Mouse (Mus musculus): Measurements from ENCODE around the gene a. TPM values are rescaled to one million over a fixed set of nuclear protein-coding genes. Genes with fewer than 3 reads are reported as not detected.
"Not testable (repeated sequence)": the region's sequence is repeated elsewhere in the genome, so short reads cannot be mapped to it uniquely, and the experiment has no call there.

a gene
- polyA plus RNA-seq, 1 experiment from 2014 or later: not detected

GRCm38 (mm10) chr2:154959909-154960308 lies 168.7 kb downstream of the a start:
- 83% methylated on average over 3 of the region's 3 CpGs for WGBS
- H3K4me1 ChIP-seq (ENCODE audit: control insufficient read depth in 2 of 2, insufficient read depth in 2 of 2, low read length in 2 of 2): no peaks in the 10 kb centered on the region; a peak in 1 of 4 replicates
- ATAC-seq (ENCODE audit: insufficient number of reproducible peaks, insufficient read depth, low FRiP score, low read depth): no peak

GRCm38 (mm10) chr2:154963176-154963575 lies 172.0 kb downstream of the a start:
- Histone ChIP-seq H3K4me1 (ENCODE audit: control insufficient read depth in 2 of 2, insufficient read depth in 2 of 2, low read length in 2 of 2) (no peaks in the 10 kb centered on the region; a peak in 1 of 4 replicates), H3K9me3 (ENCODE audit: control insufficient read depth, low read length) (no peaks in the 10 kb centered on the region), H3K27me3 (ENCODE audit: control insufficient read depth, insufficient read depth, low read length) (no peaks in the 10 kb centered on the region), H3K27ac (replicated peaks in 1 of 2; ENCODE audit: control insufficient read depth in 1 of 2, insufficient read depth in 1 of 2, low read depth in 2 of 2, low read length in 2 of 2) (no peak overlapping the region), H3K36me3 (ENCODE audit: control insufficient read depth, insufficient read depth, low read length) (no peaks in the 10 kb centered on the region), H3K4me3 (ENCODE audit: control insufficient read depth in 1 of 2, insufficient read depth in 1 of 2, low read depth in 1 of 2, low read length in 2 of 2) (no peak overlapping the region), H3K9ac (ENCODE audit: low read length) (no peak overlapping the region), H3K4me2 (ENCODE audit: low read length) (no peak overlapping the region)
- ATAC-seq (ENCODE audit: insufficient number of reproducible peaks, insufficient read depth, low FRiP score, low read depth): no peak
- 75% methylated on average over 5 of the region's 5 CpGs for WGBS

More at GRCm38 (mm10) chr2:154959909-154960308, 168.7 kb downstream of the a start:
- Histone ChIP-seq H3K27ac (replicated peaks in 1 of 2; ENCODE audit: control insufficient read depth in 1 of 2, insufficient read depth in 1 of 2, low read depth in 2 of 2, low read length in 2 of 2) (no peak overlapping the region), H3K9ac (ENCODE audit: low read length) (no peak overlapping the region), H3K27me3 (ENCODE audit: control insufficient read depth, insufficient read depth, low read length) (0 out of 2 replicates have a peak, but pooled peaks cover 2% of the 10 kb centered on the region), H3K36me3 (ENCODE audit: control insufficient read depth, insufficient read depth, low read length) (no peaks in the 10 kb centered on the region), H3K9me3 (ENCODE audit: control insufficient read depth, low read length) (no peaks in the 10 kb centered on the region), H3K4me3 (ENCODE audit: control insufficient read depth in 1 of 2, insufficient read depth in 1 of 2, low read depth in 1 of 2, low read length in 2 of 2) (no peak overlapping the region), H3K4me2 (ENCODE audit: low read length) (no peak overlapping the region)

GRCm38 (mm10) chr2:154969740-154970397 lies 178.7 kb downstream of the a start:
- 55% methylated on average over 14 of the region's 14 CpGs for WGBS
- not testable (repeated sequence) for H3K27me3 ChIP-seq (ENCODE audit: control insufficient read depth, insufficient read depth, low read length); H3K9ac ChIP-seq (ENCODE audit: low read length); H3K4me2 ChIP-seq (ENCODE audit: low read length); ATAC-seq (ENCODE audit: insufficient number of reproducible peaks, insufficient read depth, low FRiP score, low read depth); H3K9me3 ChIP-seq (ENCODE audit: control insufficient read depth, low read length); H3K36me3 ChIP-seq (ENCODE audit: control insufficient read depth, insufficient read depth, low read length); H3K4me3 ChIP-seq (ENCODE audit: control insufficient read depth in 1 of 2, insufficient read depth in 1 of 2, low read depth in 1 of 2, low read length in 2 of 2); H3K27ac ChIP-seq (replicated peaks in 1 of 2; ENCODE audit: control insufficient read depth in 1 of 2, insufficient read depth in 1 of 2, low read depth in 2 of 2, low read length in 2 of 2)
- peaks cover 15 to 17% of the 10 kb centered on the region in 2 experiments; a peak in 3 of 4 replicates for H3K4me1 ChIP-seq (ENCODE audit: control insufficient read depth in 2 of 2, insufficient read depth in 2 of 2, low read length in 2 of 2)

- 0 out of 4 replicates have a peak overlapping the region, but pooled peaks of 1 of the 2 experiments have one; percentile 15 for H3K27ac ChIP-seq (replicated peaks in 1 of 2; ENCODE audit: control insufficient read depth in 1 of 2, insufficient read depth in 1 of 2, low read depth in 2 of 2, low read length in 2 of 2)
- H3K9me3 ChIP-seq (ENCODE audit: control insufficient read depth, low read length): no peaks in the 10 kb centered on the region
- ATAC-seq (ENCODE audit: insufficient number of reproducible peaks, insufficient read depth, low FRiP score, low read depth): peak; percentile 77
- no peak overlapping the region for H3K4me3 ChIP-seq (ENCODE audit: control insufficient read depth in 1 of 2, insufficient read depth in 1 of 2, low read depth in 1 of 2, low read length in 2 of 2)
- H3K36me3 ChIP-seq (ENCODE audit: control insufficient read depth, insufficient read depth, low read length): no peaks in the 10 kb centered on the region
- peaks cover 15 to 17% of the 10 kb centered on the region in 2 experiments; a peak in 3 of 4 replicates for H3K4me1 ChIP-seq (ENCODE audit: control insufficient read depth in 2 of 2, insufficient read depth in 2 of 2, low read length in 2 of 2)
- WGBS: 31% methylated on average over 18 of the region's 18 CpGs
- no peak overlapping the region; the same call in 1 of the 2 replicates for H3K9ac ChIP-seq (ENCODE audit: low read length)
- H3K4me2 ChIP-seq (ENCODE audit: low read length): peak overlapping the region; percentile 44
- no peaks in the 10 kb centered on the region for H3K27me3 ChIP-seq (ENCODE audit: control insufficient read depth, insufficient read depth, low read length)
These were observed 180.9 kb downstream of the a start for GRCm38 (mm10) chr2:154971919-154972692.

DNA sequence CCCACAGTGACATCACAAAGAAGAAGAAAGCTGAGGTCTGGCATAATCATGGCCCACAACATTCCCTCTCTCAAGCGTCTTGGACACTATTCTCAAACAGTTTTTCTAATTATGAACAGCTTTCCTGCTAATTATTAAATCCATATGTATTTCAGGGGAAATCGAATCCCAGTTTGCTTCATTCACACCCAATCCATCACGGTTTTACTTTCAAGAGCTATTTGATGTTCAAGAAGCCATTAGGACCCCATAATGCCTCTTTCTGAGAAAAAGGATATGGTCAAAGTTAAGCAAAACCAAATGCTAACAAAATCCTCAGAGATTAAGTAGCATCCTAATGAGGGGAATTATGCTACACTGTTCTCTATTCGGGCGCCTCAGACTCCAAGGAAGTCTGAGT lies 181.8 kb downstream of the a start:
- Histone ChIP-seq H3K27me3 (ENCODE audit: control insufficient read depth, insufficient read depth, low read length) (no peaks in the 10 kb centered on the region), H3K9me3 (ENCODE audit: control insufficient read depth, low read length) (no peaks in the 10 kb centered on the region), H3K36me3 (ENCODE audit: control insufficient read depth, insufficient read depth, low read length) (no peaks in the 10 kb centered on the region), H3K27ac (replicated peaks in 1 of 2; ENCODE audit: control insufficient read depth in 1 of 2, insufficient read depth in 1 of 2, low read depth in 2 of 2, low read length in 2 of 2) (no peak overlapping the region), H3K4me2 (ENCODE audit: low read length) (no peak overlapping the region), H3K4me3 (ENCODE audit: control insufficient read depth in 1 of 2, insufficient read depth in 1 of 2, low read depth in 1 of 2, low read length in 2 of 2) (no peak overlapping the region), H3K4me1 (ENCODE audit: control insufficient read depth in 2 of 2, insufficient read depth in 2 of 2, low read length in 2 of 2) (peaks cover 15 to 17% of the 10 kb centered on the region in 2 experiments; a peak in 3 of 4 replicates), H3K9ac (ENCODE audit: low read length) (no peak overlapping the region)
- ATAC-seq (ENCODE audit: insufficient number of reproducible peaks, insufficient read depth, low FRiP score, low read depth): no peak
- 86% methylated on average over 5 of the region's 5 CpGs for WGBS

DNA sequence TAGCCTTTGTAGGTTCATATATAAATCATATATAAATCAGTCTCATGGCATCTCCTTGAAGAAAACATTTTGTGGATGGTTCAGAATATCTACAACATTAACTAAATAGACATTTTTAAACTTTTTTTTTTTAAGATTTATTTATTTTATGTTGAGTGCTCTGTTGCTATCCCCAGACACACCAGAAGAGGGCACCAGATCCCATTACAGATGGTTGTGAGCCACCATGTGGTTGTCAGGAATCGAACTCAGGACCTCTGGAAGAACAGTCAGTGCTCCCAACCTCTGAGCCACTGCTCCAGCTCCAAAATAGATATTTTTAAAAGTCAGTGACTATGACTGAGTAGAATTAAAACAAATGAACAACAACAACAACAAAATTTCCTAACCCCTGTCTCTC lies 195.4 kb downstream of the a start:
- Histone ChIP-seq H3K9me3 (ENCODE audit: control insufficient read depth, low read length) (no peaks in the 10 kb centered on the region), H3K36me3 (ENCODE audit: control insufficient read depth, insufficient read depth, low read length) (no peaks in the 10 kb centered on the region), H3K27me3 (ENCODE audit: control insufficient read depth, insufficient read depth, low read length) (no peaks in the 10 kb centered on the region), H3K4me1 (ENCODE audit: control insufficient read depth in 2 of 2, insufficient read depth in 2 of 2, low read length in 2 of 2) (no peaks in the 10 kb centered on the region), H3K4me3 (ENCODE audit: control insufficient read depth in 1 of 2, insufficient read depth in 1 of 2, low read depth in 1 of 2, low read length in 2 of 2) (no peak overlapping the region), H3K9ac (ENCODE audit: low read length) (no peak overlapping the region), H3K27ac (replicated peaks in 1 of 2; ENCODE audit: control insufficient read depth in 1 of 2, insufficient read depth in 1 of 2, low read depth in 2 of 2, low read length in 2 of 2) (no peak overlapping the region), H3K4me2 (ENCODE audit: low read length) (no peak overlapping the region)
- ATAC-seq (ENCODE audit: insufficient number of reproducible peaks, insufficient read depth, low FRiP score, low read depth): no peak
- 65% methylated on average over 1 of the region's 1 CpGs for WGBS

DNA sequence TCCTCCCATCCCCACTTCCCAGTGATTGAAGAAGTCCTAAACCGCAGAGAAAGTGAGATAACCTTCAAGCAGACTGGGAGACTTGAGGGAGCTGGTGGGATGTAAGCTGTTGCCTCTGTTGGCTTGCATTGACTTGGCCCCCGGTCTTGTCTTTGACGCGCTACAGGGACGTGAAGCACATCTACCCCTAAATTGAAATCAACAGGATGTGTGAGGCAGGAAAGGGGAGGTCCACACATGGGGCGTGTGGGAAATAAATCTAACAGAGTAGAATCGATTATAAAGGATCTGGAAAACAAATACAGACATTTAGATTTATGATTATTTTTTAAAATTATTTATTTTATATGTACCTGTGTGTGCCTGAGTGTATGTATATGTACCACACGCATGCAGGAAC lies 200.2 kb downstream of the a start:
- no peak for ATAC-seq (ENCODE audit: insufficient number of reproducible peaks, insufficient read depth, low FRiP score, low read depth)
- 68% methylated on average over 8 of the region's 8 CpGs for WGBS
- no peaks in the 10 kb centered on the region for H3K27me3 ChIP-seq (ENCODE audit: control insufficient read depth, insufficient read depth, low read length)
- no peaks in the 10 kb centered on the region for H3K4me1 ChIP-seq (ENCODE audit: control insufficient read depth in 2 of 2, insufficient read depth in 2 of 2, low read length in 2 of 2)
- H3K27ac ChIP-seq (replicated peaks in 1 of 2; ENCODE audit: control insufficient read depth in 1 of 2, insufficient read depth in 1 of 2, low read depth in 2 of 2, low read length in 2 of 2): no peak overlapping the region
- H3K4me2 ChIP-seq (ENCODE audit: low read length): no peak overlapping the region
- no peak overlapping the region for H3K4me3 ChIP-seq (ENCODE audit: control insufficient read depth in 1 of 2, insufficient read depth in 1 of 2, low read depth in 1 of 2, low read length in 2 of 2)
- no peaks in the 10 kb centered on the region for H3K9me3 ChIP-seq (ENCODE audit: control insufficient read depth, low read length)
- H3K36me3 ChIP-seq (ENCODE audit: control insufficient read depth, insufficient read depth, low read length): no peaks in the 10 kb centered on the region
- H3K9ac ChIP-seq (ENCODE audit: low read length): no peak overlapping the region
